Mouse (Mus musculus): ENCODE measurements around the gene C2.
A peak's percentile ranks its signal among the peaks of the same experiment; 100 is the strongest.

Gene C2

DNA sequence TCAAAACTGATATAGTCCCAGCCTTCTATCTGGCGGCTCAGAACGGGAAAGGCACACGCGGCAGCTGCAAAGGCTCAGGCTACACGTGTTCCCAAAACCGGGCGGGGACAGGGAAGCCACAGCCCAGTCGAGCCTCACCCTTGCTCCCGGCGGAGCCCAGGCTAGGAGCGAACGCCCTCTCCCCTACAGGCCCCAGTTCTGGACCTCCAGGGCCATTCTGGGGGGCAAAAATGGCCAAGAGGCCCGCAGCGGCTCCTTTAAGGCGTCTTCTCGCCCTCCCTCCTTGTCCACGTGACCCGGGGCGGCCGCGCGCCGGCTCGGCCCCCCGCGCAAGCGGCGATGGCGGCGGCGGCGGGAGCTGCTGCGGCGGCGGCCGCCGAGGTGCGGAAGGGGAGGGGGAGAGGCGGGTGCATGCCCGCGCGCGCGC lies at the start of gene C2, which contains the start of gene Ehmt2:
Gene C2, minus strand, starts transcription at position 106 of the 427 bp plus-strand sequence.
Gene Ehmt2, plus strand, starts transcription at position 310 of the 427 bp plus-strand sequence.
- peak; percentile 69 to 73 for DNase-seq (ENCODE audit: low spot score in 2 of 2)

GRCm38 (mm10) chr17:34947606-34948005 lies 49.5 kb upstream of the C2 start:
- DNase-seq (ENCODE audit: low spot score in 2 of 2): no peak

- DNase-seq (ENCODE audit: low spot score in 2 of 2): no peak
Observed at GRCm38 (mm10) chr17:34946486-34947140, 48.5 kb upstream of the C2 start.

DNA sequence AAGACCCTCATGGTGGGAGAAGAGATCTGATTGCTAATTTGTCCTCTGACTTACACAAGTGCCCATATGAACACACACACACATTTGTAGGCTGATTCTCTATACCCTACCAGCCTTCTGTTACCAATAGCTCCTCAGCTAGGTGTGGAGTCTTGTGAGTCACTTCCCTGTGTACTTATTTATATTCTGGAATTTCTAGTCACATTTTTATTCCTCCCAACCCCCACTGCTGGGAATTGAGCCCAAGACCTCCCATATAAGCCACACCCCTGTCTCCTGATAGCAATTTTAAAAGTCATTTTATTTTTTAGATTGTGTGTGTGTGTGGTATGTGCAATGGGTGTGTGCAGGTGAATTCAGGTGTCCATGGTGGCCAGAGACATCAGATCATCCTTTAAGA lies 46.3 kb upstream of the C2 start:
- no peak for DNase-seq (ENCODE audit: low spot score in 2 of 2)

DNA sequence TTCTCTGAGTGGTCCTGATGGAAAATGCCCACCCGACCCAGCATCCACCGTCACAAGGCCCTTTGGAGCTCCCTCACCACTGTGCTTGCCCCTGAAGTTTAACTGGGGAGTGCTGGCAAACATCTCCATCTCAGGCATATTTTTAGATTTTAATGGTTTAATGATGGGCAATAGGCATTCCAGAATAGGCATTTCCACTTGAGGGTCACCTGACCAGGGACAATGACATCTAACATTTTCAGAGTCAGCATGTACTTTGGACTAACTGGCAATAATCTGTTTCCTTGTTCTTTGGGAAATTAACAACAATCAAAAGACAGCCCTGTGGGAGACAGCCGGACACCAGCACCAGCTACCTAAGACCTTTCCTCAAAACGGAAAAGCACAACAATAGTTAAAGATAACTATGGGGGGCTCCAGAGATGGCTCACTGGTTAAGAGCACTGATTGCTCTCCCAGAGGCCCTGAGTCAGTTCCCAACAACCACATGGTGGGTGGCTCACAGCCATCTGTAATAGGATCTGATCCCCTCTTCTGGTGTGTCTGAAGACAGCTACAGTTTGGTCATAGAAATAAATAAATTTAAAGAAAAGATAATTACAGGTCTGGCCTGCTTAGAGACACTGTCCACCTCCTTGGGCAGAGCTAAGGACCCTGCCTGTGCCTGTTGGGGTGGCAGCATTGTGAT lies 45.2 kb upstream of the C2 start:
- DNase-seq (ENCODE audit: low spot score in 2 of 2): no peak

- no peak for DNase-seq (ENCODE audit: low spot score in 2 of 2)
Observed at GRCm38 (mm10) chr17:34941344-34942041, 43.4 kb upstream of the C2 start.

- DNase-seq (ENCODE audit: low spot score in 2 of 2): no peak
Observed at GRCm38 (mm10) chr17:34937960-34938505, 40.0 kb upstream of the C2 start.

DNA sequence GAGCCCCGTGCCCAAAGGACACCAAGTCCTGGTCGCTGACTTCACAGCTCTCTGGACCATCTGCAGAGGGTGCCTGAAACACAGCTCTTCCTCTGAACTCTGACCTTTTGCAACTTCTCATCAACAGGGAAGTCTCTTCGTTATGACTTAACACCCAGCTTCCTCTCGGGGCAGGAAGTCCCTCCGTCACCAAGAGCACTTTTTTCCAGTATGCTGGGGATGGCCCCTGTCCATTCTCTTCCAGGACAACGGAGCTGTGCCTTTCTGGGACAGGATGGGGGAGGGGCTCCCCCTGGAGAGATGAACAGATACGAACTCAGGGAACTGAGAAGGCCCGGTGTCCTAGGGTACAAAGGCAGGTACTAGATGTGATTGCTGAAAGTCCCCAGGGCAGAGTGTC lies 36.8 kb upstream of the C2 start:
- no peak for DNase-seq (ENCODE audit: low spot score in 2 of 2)

- DNase-seq (ENCODE audit: low spot score in 2 of 2): no peak
Observed at GRCm38 (mm10) chr17:34934031-34934430, 36.0 kb upstream of the C2 start.

DNA sequence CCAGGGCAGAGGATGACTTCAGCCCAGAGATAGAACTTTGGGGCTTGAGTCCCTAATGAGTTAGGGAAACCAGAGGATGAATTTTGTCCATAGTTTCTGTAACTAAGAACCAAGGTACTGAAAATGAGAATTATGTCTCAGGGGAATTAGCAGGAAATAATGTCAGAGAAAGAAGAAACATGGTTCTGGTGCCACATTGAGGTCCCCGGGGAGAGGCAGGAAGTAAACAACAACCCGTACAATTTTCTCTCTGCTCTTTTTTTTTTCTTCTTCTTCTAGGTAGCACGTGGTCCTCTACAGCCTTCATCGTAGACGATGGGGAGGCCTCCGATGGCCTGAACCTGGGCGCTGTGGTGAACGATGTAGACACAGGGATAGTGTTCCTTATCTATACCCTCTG lies 34.2 kb upstream of the C2 start:
- DNase-seq (ENCODE audit: low spot score in 2 of 2): no peak

- no peak for DNase-seq (ENCODE audit: low spot score in 2 of 2)
Observed at GRCm38 (mm10) chr17:34931735-34932098, 33.7 kb upstream of the C2 start.

DNA sequence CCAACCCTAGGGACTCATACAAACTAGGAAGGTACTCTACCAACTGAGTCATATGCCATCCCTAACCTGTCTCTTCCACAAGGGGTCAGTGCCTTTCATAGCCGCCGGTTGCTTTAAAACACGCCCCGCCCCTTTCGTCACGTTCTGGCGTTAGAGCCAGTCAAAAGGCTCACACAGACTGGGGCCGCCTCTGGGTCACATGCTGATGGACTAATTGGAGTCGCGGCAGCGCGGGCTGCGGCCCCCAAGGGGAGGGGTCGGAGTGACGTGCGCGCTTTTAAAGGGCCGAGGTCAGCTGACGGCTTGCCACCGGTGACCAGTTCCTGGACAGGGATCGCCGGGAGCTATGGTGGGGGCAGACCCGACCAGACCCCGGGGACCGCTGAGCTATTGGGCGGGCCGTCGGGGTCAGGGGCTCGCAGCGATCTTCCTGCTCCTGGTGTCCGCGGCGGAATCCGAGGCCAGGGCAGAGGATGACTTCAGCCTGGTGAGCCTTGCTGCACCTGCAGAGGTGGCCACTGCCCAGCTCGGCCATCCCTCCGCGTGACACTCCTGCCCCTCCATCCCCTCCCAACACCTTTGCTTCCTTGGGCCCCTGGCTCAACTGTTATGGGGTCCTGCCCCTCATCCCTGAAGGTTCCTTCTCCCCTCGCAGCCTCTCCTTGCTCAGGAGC lies 33.1 kb upstream of the C2 start, which contains the start of gene Neu1:
Gene Neu1, plus strand, starts transcription at position 193 of the 674 bp plus-strand sequence.
- DNase-seq (ENCODE audit: low spot score in 2 of 2): peak; percentile 97 to 98

DNA sequence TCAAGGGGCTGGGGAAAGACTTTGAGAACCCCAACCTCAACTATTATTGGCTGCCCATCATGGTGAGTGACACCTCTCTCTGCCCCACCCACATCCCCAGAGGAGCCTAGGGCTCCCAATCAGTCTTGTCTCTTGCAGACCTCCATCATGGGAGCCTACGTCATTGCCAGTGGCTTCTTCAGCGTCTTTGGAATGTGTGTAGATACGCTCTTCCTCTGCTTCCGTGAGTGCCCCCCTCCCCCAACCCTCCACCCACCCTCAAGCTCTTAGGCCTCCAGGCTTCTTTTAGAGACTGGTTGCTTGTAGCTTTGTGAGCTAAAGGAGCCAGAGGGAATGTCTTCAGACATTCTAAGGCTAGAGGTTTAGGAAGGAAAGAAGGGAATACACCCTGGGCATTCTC lies 30.8 kb upstream of the C2 start:
- DNase-seq (ENCODE audit: low spot score in 2 of 2): no peak

DNA sequence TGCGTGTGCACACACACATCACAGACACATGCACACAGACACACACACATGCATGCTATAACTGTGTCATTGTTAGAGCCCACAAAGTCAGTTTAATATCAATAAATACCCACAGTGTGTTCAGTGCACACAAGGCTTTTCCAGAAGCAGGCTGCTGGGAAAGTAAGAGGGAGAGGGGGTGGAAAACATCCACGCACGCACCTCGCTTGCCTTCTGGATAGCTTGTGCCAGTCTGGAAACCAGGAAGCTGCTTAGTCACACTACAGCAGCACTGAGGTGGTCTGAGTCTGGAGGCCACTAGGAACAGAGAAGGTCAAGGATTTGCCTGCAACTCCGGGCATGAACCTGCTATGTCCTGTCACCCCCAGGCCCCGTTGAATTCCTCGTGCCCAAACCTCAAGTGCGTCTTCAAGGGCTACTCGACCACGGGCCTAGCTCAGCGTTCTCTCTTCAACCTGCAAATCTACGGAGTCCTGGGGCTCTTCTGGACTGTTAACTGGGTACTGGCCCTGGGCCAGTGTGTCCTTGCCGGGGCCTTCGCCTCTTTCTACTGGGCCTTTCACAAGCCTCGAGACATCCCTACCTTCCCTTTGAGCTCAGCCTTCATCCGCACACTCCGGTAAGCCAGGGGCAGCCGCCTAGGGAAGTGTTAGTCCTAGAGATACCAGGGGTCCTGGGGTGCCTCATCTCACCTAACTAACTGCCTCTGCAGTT lies 29.4 kb upstream of the C2 start:
- DNase-seq (ENCODE audit: low spot score in 2 of 2): no peak

- DNase-seq (ENCODE audit: low spot score in 2 of 2): no peak
Observed at GRCm38 (mm10) chr17:34924258-34924657, 26.2 kb upstream of the C2 start.

GRCm38 (mm10) chr17:34922939-34923338 lies 24.9 kb upstream of the C2 start:
- DNase-seq (ENCODE audit: low spot score in 2 of 2): no peak

- no peak for DNase-seq (ENCODE audit: low spot score in 2 of 2)
Observed at GRCm38 (mm10) chr17:34917188-34917587, 19.1 kb upstream of the C2 start.

GRCm38 (mm10) chr17:34916316-34916715 lies 18.3 kb upstream of the C2 start:
- no peak for DNase-seq (ENCODE audit: low spot score in 2 of 2)

DNA sequence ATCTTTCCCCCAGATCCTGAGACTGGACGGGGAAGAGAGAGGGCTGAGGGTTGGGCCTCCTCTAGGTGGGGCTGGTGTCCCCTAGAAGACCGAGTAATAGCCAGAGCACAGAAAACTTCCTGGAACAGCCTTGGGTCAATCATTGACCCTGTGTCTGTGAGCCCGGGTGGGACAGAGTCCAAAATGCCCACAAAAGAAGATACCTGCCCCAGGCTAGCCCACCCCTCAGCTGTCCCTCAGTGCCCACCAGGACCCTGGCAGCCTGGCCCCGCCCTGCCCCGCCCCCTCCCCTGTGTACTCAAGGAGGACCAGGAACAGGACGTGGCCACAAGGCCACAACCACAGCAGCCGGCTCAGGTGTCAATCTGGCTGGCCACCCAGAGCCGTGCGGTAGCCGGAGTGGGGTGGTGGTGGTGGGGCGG lies 17.4 kb upstream of the C2 start:
- no peak for DNase-seq (ENCODE audit: low spot score in 2 of 2)

GRCm38 (mm10) chr17:34913930-34914665 lies 16.0 kb upstream of the C2 start, which contains the start of gene Slc44a4:
TSS of gene Slc44a4 (plus strand) at chr17:34914466.
- no peak for DNase-seq (ENCODE audit: low spot score in 2 of 2)

All from frontal cortex, postnatal 14 days (tissue).